In the genomic region with DNA sequence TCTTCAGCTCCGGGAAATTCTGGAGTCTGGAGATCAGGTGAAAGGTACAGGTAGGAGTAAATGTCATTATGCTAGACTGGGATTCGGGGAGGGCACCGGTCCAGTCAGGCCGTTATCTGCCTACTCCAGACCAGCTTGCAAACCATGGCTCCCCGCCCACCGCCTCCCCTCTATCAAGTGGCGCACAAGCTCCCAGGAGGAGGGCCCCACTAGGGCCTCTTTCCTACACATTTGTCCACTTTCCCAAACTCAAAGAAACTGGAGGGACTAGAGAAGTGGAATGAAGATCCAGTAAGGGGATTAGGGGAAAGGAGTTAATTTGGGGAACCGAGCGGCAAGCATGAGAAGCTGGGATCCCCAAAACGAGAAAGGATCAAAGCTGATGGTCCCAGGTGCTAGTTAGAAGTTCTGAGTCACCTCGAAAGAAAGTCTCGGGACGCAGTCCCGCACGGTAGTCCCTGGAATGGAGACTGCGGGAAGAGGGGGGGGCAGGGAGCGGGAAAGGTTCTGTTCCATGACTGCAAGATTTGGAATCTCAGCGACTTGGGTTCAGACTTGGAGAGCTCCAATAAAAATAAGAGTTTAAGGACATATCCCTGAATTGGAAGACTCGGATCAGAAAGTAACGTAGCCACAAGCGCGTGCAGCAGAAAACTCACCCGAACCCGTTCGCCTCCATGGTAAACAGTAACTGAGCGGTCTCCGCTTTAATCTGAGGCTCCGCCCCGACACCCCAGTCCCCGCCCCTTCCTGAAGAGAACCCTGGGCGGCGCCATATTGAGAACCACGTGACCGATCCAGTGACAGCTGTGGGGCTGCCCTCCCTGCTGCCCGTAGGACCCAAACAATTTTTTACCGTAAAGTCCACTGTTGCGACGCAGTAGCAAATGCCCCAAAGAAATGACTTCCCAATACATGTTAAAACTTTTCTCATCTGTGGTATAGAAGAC, we compare ENCODE assay signal across 8 mouse cellular contexts. TPM values are rescaled to one million over a fixed set of nuclear protein-coding genes. Genes with fewer than 3 reads are reported as not detected.
DNase-seq lines count a peak whose midpoint lies in the region; ATAC-seq and TF ChIP-seq lines count a peak whose summit lies in the region.

A gene (minus strand): TSS at position 742 of the 950 bp plus-strand sequence.

- under 1% methylated on average over 38 of the region's 38 CpGs for WGBS in embryonic facial prominence, embryonic 13.5 days
- WGBS in heart, adult 2 months = 1% methylated on average over 38 of the region's 38 CpGs
- 2% methylated on average over 38 of the region's 38 CpGs for WGBS in limb, embryonic 13.5 days
- 1% methylated on average over 38 of the region's 38 CpGs for WGBS in midbrain, embryonic 16.5 days

- peak; percentile 86 for ATAC-seq in embryonic facial prominence, embryonic 13.5 days (ENCODE audit: insufficient number of reproducible peaks, insufficient read depth, low FRiP score, low TSS enrichment, low read depth)
- ATAC-seq in limb, embryonic 13.5 days (ENCODE audit: low FRiP score, low read depth) = peak; percentile 93
- peak; percentile 90 for ATAC-seq in midbrain, embryonic 16.5 days

- DNase-seq in 3134 (ENCODE audit: extremely low read depth, insufficient read length, low spot score) = peak; percentile 83
- DNase-seq in adrenal gland, postnatal 36 days = peak; percentile 96
- DNase-seq in heart, adult 2 months = peak; percentile 95
- DNase-seq in kidney, adult 8-10 months = peak; percentile 97 to 98
- DNase-seq in spleen, postnatal 10 days (ENCODE audit: low spot score in 2 of 2) = peak; percentile 93 to 98

- H3K36me3 ChIP-seq in embryonic facial prominence, embryonic 13.5 days = peaks cover 32% of the 10 kb centered on the region
- no peaks in the 10 kb centered on the region for H3K36me3 ChIP-seq in heart, adult 2 months (ENCODE audit: control insufficient read depth, insufficient read depth, low read length)
- peaks cover 30% of the 10 kb centered on the region for H3K36me3 ChIP-seq in limb, embryonic 13.5 days
- peaks cover 9% of the 10 kb centered on the region for H3K36me3 ChIP-seq in midbrain, embryonic 16.5 days (ENCODE audit: control insufficient read depth, insufficient read depth, low read length)

- H3K27ac ChIP-seq in embryonic facial prominence, embryonic 13.5 days = peak within 1 kb of the TSS; percentile 66
- H3K27ac ChIP-seq in heart, adult 2 months = peak within 1 kb of the TSS; percentile 87
- peak within 1 kb of the TSS; percentile 28; the same call in 1 of the 2 replicates for H3K27ac ChIP-seq in limb, embryonic 13.5 days
- H3K27ac ChIP-seq in midbrain, embryonic 16.5 days (ENCODE audit: low read length) = peak within 1 kb of the TSS; percentile 81

- no peaks in the 10 kb centered on the region for H3K9me3 ChIP-seq in embryonic facial prominence, embryonic 13.5 days
- no peaks in the 10 kb centered on the region for H3K9me3 ChIP-seq in limb, embryonic 13.5 days
- no peaks in the 10 kb centered on the region for H3K9me3 ChIP-seq in midbrain, embryonic 16.5 days (replicated peaks; ENCODE audit: control insufficient read depth, low read length, poor library complexity, severe bottlenecking)

- peaks cover 29% of the 10 kb centered on the region for H3K4me1 ChIP-seq in embryonic facial prominence, embryonic 13.5 days
- peaks cover 4% of the 10 kb centered on the region for H3K4me1 ChIP-seq in heart, adult 2 months (ENCODE audit: control insufficient read depth, insufficient read depth, low read length)
- peaks cover 25% of the 10 kb centered on the region for H3K4me1 ChIP-seq in limb, embryonic 13.5 days
- peaks cover 19% of the 10 kb centered on the region for H3K4me1 ChIP-seq in midbrain, embryonic 16.5 days (ENCODE audit: control insufficient read depth, insufficient read depth, low read length)

- peak; percentile 81 for TF ChIP-seq POLR2A in heart, adult 2 months (IDR thresholded peaks at IDR 0.05; ENCODE audit: insufficient read depth, low read depth, low read length)

- intact Hi-C loops in heart, adult 2 months (cut with DNase I) = loop anchor here (2.0 to 5.0 kb wide), 4 partner anchors 25 to 437 kb away; a partner anchor contains a TSS

- peak within 1 kb of the TSS; percentile 99 for H3K4me2 ChIP-seq in embryonic facial prominence, embryonic 13.5 days
- peak within 1 kb of the TSS; percentile 99 for H3K4me2 ChIP-seq in limb, embryonic 13.5 days (replicated peaks)
- H3K4me2 ChIP-seq in midbrain, embryonic 16.5 days (ENCODE audit: low read length) = peak within 1 kb of the TSS; percentile 93

- H3K4me3 ChIP-seq in embryonic facial prominence, embryonic 13.5 days = peak within 1 kb of the TSS; percentile 98
- H3K4me3 ChIP-seq in heart, adult 2 months = peak within 1 kb of the TSS; percentile 87
- peak within 1 kb of the TSS; percentile 98 for H3K4me3 ChIP-seq in limb, embryonic 13.5 days
- H3K4me3 ChIP-seq in midbrain, embryonic 16.5 days (ENCODE audit: low read depth, low read length) = peak within 1 kb of the TSS; percentile 80

- H3K9ac ChIP-seq in embryonic facial prominence, embryonic 13.5 days = peak within 1 kb of the TSS; percentile 87
- H3K9ac ChIP-seq in heart, adult 2 months (ENCODE audit: low read depth, low read length) = peak within 1 kb of the TSS; percentile 90
- peak within 1 kb of the TSS; percentile 82 for H3K9ac ChIP-seq in limb, embryonic 13.5 days
- H3K9ac ChIP-seq in midbrain, embryonic 16.5 days (ENCODE audit: low read depth, low read length) = peak within 1 kb of the TSS; percentile 76

- no peaks in the 10 kb centered on the region for H3K79me2 ChIP-seq in heart, adult 2 months (replicated peaks; ENCODE audit: control insufficient read depth, insufficient read depth, low read length)

- TF ChIP-seq CTCF in heart, adult 2 months (IDR thresholded peaks at IDR 0.05) = no peak

- H3K27me3 ChIP-seq in embryonic facial prominence, embryonic 13.5 days = 0 out of 2 replicates have a peak, but pooled peaks cover 2% of the 10 kb centered on the region
- H3K27me3 ChIP-seq in heart, adult 2 months (ENCODE audit: control insufficient read depth, insufficient read depth, low read length) = no peaks in the 10 kb centered on the region
- H3K27me3 ChIP-seq in limb, embryonic 13.5 days = no peaks in the 10 kb centered on the region
- no peaks in the 10 kb centered on the region for H3K27me3 ChIP-seq in midbrain, embryonic 16.5 days (ENCODE audit: control insufficient read depth, insufficient read depth, low read depth, low read length)

- TF ChIP-seq EP300 in heart, adult 2 months (IDR thresholded peaks at IDR 0.05; ENCODE audit: insufficient read depth, low read depth, low read length) = peak; percentile 55; the same call in 1 of the 2 replicates

RNA-seq across cellular contexts. Expression of the gene that starts here (rescaled TPM):
- total RNA-seq in adrenal gland, postnatal 36 days (2021) = 100 to 1,000 TPM in 1 of 2 experiments, 10 to 100 TPM in 1; 97.9 to 126 TPM
- 101 and 105 TPM in 2 replicates for polyA plus RNA-seq in embryonic facial prominence, embryonic 13.5 days (2015; fragmentation: Nextera tagmentation; extraction: Ambion mirVana)
- 10 to 100 TPM; 86.7 to 91.9 TPM for total RNA-seq in heart, adult 2 months (2021)
- polyA plus RNA-seq in heart, adult 2 months (2012; rRNA removed) = 77.1 and 117 TPM in 2 replicates
- 99.5 and 111 TPM in 2 replicates for polyA plus RNA-seq in limb, embryonic 13.5 days (2015; fragmentation: Nextera tagmentation; extraction: Ambion mirVana)
- polyA plus RNA-seq in midbrain, embryonic 16.5 days (2015; fragmentation: Nextera tagmentation; extraction: Ambion mirVana) = 46.9 and 51.4 TPM in 2 replicates

Comparison
In these comparisons a context has a peak if more than half of its experiments do, and no peak if none do; other contexts are left out.
1. Peak in every context shown above with its lines: DNase-seq, ATAC-seq, H3K4me3 ChIP-seq and H3K27ac ChIP-seq.
2. H3K27ac ChIP-seq: peak in every context shown above with its lines; median percentile 87 in heart, adult 2 months; 81 in midbrain, embryonic 16.5 days; 66 in embryonic facial prominence, embryonic 13.5 days; 28 in limb, embryonic 13.5 days.